Mouse (Mus musculus) bone marrow, adult 2 months (tissue): ENCODE measurements around the gene Fam53a.

Source experiments
- CTCF ChIP-seq: fragments of 200-500 bp; IDR thresholded peaks from 2 replicates; pipeline ENCODE4 v1.5.1; 2011; ENCODE audit warnings: low read length, control low read depth; ENCODE audit not compliant: control insufficient read depth, insufficient read depth
- POLR2A ChIP-seq: fragments of 200-500 bp; IDR thresholded peaks from 2 replicates; pipeline ENCODE4 v1.6.1; 2011; ENCODE audit warnings: low read depth, mild to moderate bottlenecking, control low read depth, low read length, borderline replicate concordance; ENCODE audit not compliant: control insufficient read depth

- TF ChIP-seq POLR2A = no peak
- TF ChIP-seq CTCF = no peak
These were observed 17.6 kb downstream of the Fam53a start for GRCm38 (mm10) chr5:33611795-33612194.
